Mouse (Mus musculus): Measurements from ENCODE around the gene 1700093K21Rik.
A peak's percentile ranks its signal among the peaks of the same experiment; 100 is the strongest.
"Not testable (repeated sequence)": the region's sequence is repeated elsewhere in the genome, so short reads cannot be mapped to it uniquely, and the experiment has no call there.

The 1700093K21Rik gene

GRCm38 (mm10) chr11:23520473-23521205 lies at the start of gene 1700093K21Rik:
Gene 1700093K21Rik (minus strand): TSS chr11:23521155.
- DNase-seq (ENCODE audit: low read depth, low spot score): peak; percentile 33

- peak; percentile 73 for DNase-seq (ENCODE audit: low read depth, low spot score)
Measured at GRCm38 (mm10) chr11:23570130-23570529, 49.2 kb upstream of the 1700093K21Rik start.

GRCm38 (mm10) chr11:23565761-23566160 lies 44.8 kb upstream of the 1700093K21Rik start:
- peak; percentile 85 for DNase-seq (ENCODE audit: low read depth, low spot score)

GRCm38 (mm10) chr11:23557039-23557630 lies 36.2 kb upstream of the 1700093K21Rik start:
- DNase-seq (ENCODE audit: low read depth, low spot score): peak; percentile 20

- DNase-seq (ENCODE audit: low read depth, low spot score): no peak
Measured at GRCm38 (mm10) chr11:23537446-23537845, 16.5 kb upstream of the 1700093K21Rik start.

GRCm38 (mm10) chr11:23518981-23519380 lies 2.0 kb downstream of the 1700093K21Rik start:
- DNase-seq (ENCODE audit: low read depth, low spot score): no peak

GRCm38 (mm10) chr11:23515315-23515714 lies 5.6 kb downstream of the 1700093K21Rik start:
- no peak for DNase-seq (ENCODE audit: low read depth, low spot score)

GRCm38 (mm10) chr11:23514785-23515184 lies 6.2 kb downstream of the 1700093K21Rik start:
- not testable (repeated sequence) for DNase-seq (ENCODE audit: low read depth, low spot score)

GRCm38 (mm10) chr11:23504801-23505200 lies 16.2 kb downstream of the 1700093K21Rik start:
- not testable (repeated sequence) for DNase-seq (ENCODE audit: low read depth, low spot score)

GRCm38 (mm10) chr11:23498609-23499008 lies 22.3 kb downstream of the 1700093K21Rik start:
- DNase-seq (ENCODE audit: low read depth, low spot score): no peak

- peak; percentile 97 for DNase-seq (ENCODE audit: low read depth, low spot score)
Measured at GRCm38 (mm10) chr11:23497718-23498509, 23.0 kb downstream of the 1700093K21Rik start, which contains the start of gene Ahsa2. Gene Ahsa2 (minus strand): TSS chr11:23498030.

GRCm38 (mm10) chr11:23497335-23497717 lies 23.6 kb downstream of the 1700093K21Rik start:
- DNase-seq (ENCODE audit: low read depth, low spot score): peak; percentile 88

- DNase-seq (ENCODE audit: low read depth, low spot score): peak; percentile 74
Measured at GRCm38 (mm10) chr11:23496661-23497060, 24.3 kb downstream of the 1700093K21Rik start.

GRCm38 (mm10) chr11:23495231-23495630 lies 25.7 kb downstream of the 1700093K21Rik start:
- no peak for DNase-seq (ENCODE audit: low read depth, low spot score)

- no peak for DNase-seq (ENCODE audit: low read depth, low spot score)
Measured at GRCm38 (mm10) chr11:23492048-23492790, 28.7 kb downstream of the 1700093K21Rik start.

GRCm38 (mm10) chr11:23489955-23490354 lies 31.0 kb downstream of the 1700093K21Rik start:
- DNase-seq (ENCODE audit: low read depth, low spot score): no peak
